Mouse (Mus musculus) limb, embryonic 11.5 days (tissue): ENCODE results near the gene D630003M21Rik. TPM values are rescaled to one million over a fixed set of nuclear protein-coding genes. Genes with fewer than 3 reads are reported as not detected.

Experiments used
- ATAC-seq: fragments of 200-750 bp; cut with Nextera tagmentation; 2 replicates; pipeline ENCODE4 v1.8.0; 2017; ENCODE audit warnings: low read depth; ENCODE audit not compliant: insufficient number of reproducible peaks, low FRiP score, low TSS enrichment
- DNase-seq: peaks from one replicate; pipeline ENCODE4 v3.0.0-alpha.2; 2015; ENCODE audit warnings: low spot score
- H3K27ac ChIP-seq: fragments of 300-500 bp; sonication (generic); replicated peaks from 2 replicates; pipeline ENCODE4 v1.5.1; 2014; ENCODE audit warnings: low read depth, mild to moderate bottlenecking, low read length
- H3K27me3 ChIP-seq: fragments of 300-500 bp; sonication (generic); 2 replicates; pipeline ENCODE4 v1.6.1; 2014; ENCODE audit warnings: mild to moderate bottlenecking, low read length, mixed read lengths; ENCODE audit not compliant: control insufficient read depth, insufficient read depth
- H3K36me3 ChIP-seq: fragments of 300-500 bp; sonication (generic); 2 replicates; pipeline ENCODE4 v1.6.1; 2014; ENCODE audit warnings: mild to moderate bottlenecking, low read length, moderate library complexity, mixed read lengths; ENCODE audit not compliant: control insufficient read depth, insufficient read depth
- H3K4me1 ChIP-seq: fragments of 300-500 bp; sonication (generic); 2 replicates; pipeline ENCODE4 v1.6.1; 2014; ENCODE audit warnings: low read length, mixed read lengths; ENCODE audit not compliant: control insufficient read depth, insufficient read depth
- H3K4me2 ChIP-seq: fragments of 300-500 bp; sonication (generic); 2 replicates; pipeline ENCODE4 v1.6.1; 2014; ENCODE audit warnings: low read depth, mild to moderate bottlenecking, moderate library complexity; ENCODE audit not compliant: severe bottlenecking
- H3K4me3 ChIP-seq: fragments of 300-500 bp; sonication (generic); 2 replicates; pipeline ENCODE4 v1.5.1; 2014; ENCODE audit warnings: low read depth, low read length
- H3K9ac ChIP-seq: fragments of 300-500 bp; sonication (generic); 2 replicates; pipeline ENCODE4 v1.6.1; 2014; ENCODE audit warnings: mild to moderate bottlenecking, low read length
- H3K9me3 ChIP-seq: fragments of 300-500 bp; sonication (generic); 2 replicates; pipeline ENCODE4 v1.6.1; 2016; ENCODE audit warnings: low read length; ENCODE audit not compliant: control insufficient read depth
- WGBS: fragments of 180-500 bp; shearing (Covaris S2); extraction: QIAGEN DNeasy Blood & Tissue Kit; methylation state at CpG from one replicate; pipeline ENCODE4 v1.1.7; 2014; 5-methylcytosine and 5-hydroxymethylcytosine counted together
- polyA plus RNA-seq: library from polyadenylated mRNA; unstranded; fragments of >200 nt; fragmentation: Nextera tagmentation; extraction: Ambion mirVana; gene quantifications from 2 replicates; pipeline ENCODE4 v1.2.1, GENCODE M21; 2014

The D630003M21Rik gene
- polyA plus RNA-seq, 1 experiment from 2014 or later, result 3.2 TPM

GRCm38 (mm10) chr2:158145528-158146065, 83.4 kb downstream of the D630003M21Rik start:
- Histone ChIP-seq H3K27ac (no peak overlapping the region), H3K36me3 (no peaks in the 10 kb centered on the region), H3K4me2 (no peak overlapping the region; the same call in 1 of the 2 replicates), H3K4me3 (no peak overlapping the region), H3K9me3 (no peaks in the 10 kb centered on the region), H3K4me1 (no peaks in the 10 kb centered on the region), H3K9ac (no peak overlapping the region), H3K27me3 (peaks cover 5% of the 10 kb centered on the region)
- DNase-seq (peak; percentile 25), ATAC-seq (no peak)
- 75% methylated on average over 5 of the region's 5 CpGs for WGBS

GRCm38 (mm10) chr2:158144750-158145527, 84.1 kb downstream of the D630003M21Rik start:
- H3K4me2 ChIP-seq, result no peak overlapping the region
- H3K4me1 ChIP-seq, result no peaks in the 10 kb centered on the region
- DNase-seq, result no peak
- ATAC-seq, result no peak
- H3K27ac ChIP-seq, result no peak overlapping the region
- 82% methylated on average over 6 of the region's 6 CpGs for WGBS
- H3K27me3 ChIP-seq, result peaks cover 5% of the 10 kb centered on the region
- no peak overlapping the region for H3K4me3 ChIP-seq
- no peaks in the 10 kb centered on the region for H3K36me3 ChIP-seq
- no peak overlapping the region for H3K9ac ChIP-seq
- H3K9me3 ChIP-seq, result no peaks in the 10 kb centered on the region

GRCm38 (mm10) chr2:158144263-158144662, 84.8 kb downstream of the D630003M21Rik start:
- no peak overlapping the region for H3K9ac ChIP-seq
- no peaks in the 10 kb centered on the region for H3K4me1 ChIP-seq
- DNase-seq (no peak), ATAC-seq (no peak)
- WGBS, result 62% methylated on average over 8 of the region's 8 CpGs
- no peak overlapping the region for H3K4me3 ChIP-seq
- no peaks in the 10 kb centered on the region for H3K36me3 ChIP-seq
- peaks cover 5% of the 10 kb centered on the region for H3K27me3 ChIP-seq
- H3K9me3 ChIP-seq, result no peaks in the 10 kb centered on the region
- no peak overlapping the region for H3K27ac ChIP-seq
- no peak overlapping the region for H3K4me2 ChIP-seq

GRCm38 (mm10) chr2:158143816-158144215, 85.2 kb downstream of the D630003M21Rik start:
- no peak overlapping the region for H3K27ac ChIP-seq
- no peak overlapping the region for H3K4me3 ChIP-seq
- no peaks in the 10 kb centered on the region for H3K4me1 ChIP-seq
- no peaks in the 10 kb centered on the region for H3K9me3 ChIP-seq
- H3K27me3 ChIP-seq, result peaks cover 5% of the 10 kb centered on the region
- no peak for DNase-seq
- whole genome bisulfite sequencing, result 53% methylated on average over 3 of the region's 3 CpGs
- H3K4me2 ChIP-seq, result no peak overlapping the region
- no peak for ATAC-seq
- H3K9ac ChIP-seq, result no peak overlapping the region
- no peaks in the 10 kb centered on the region for H3K36me3 ChIP-seq

GRCm38 (mm10) chr2:158142981-158143380, 86.0 kb downstream of the D630003M21Rik start:
- no peaks in the 10 kb centered on the region for H3K4me1 ChIP-seq
- no peak overlapping the region for H3K27ac ChIP-seq
- no peak overlapping the region for H3K9ac ChIP-seq
- H3K9me3 ChIP-seq, result no peaks in the 10 kb centered on the region
- H3K36me3 ChIP-seq, result no peaks in the 10 kb centered on the region
- WGBS, result 76% methylated on average over 18 of the region's 18 CpGs
- DNase-seq, result no peak
- peak overlapping the region; percentile 7; the same call in 1 of the 2 replicates for H3K4me2 ChIP-seq
- no peak overlapping the region for H3K4me3 ChIP-seq
- no peak for ATAC-seq
- peaks cover 5% of the 10 kb centered on the region for H3K27me3 ChIP-seq

GRCm38 (mm10) chr2:158141690-158142440, 87.2 kb downstream of the D630003M21Rik start:
- Histone ChIP-seq H3K9me3 (no peaks in the 10 kb centered on the region), H3K4me1 (no peaks in the 10 kb centered on the region), H3K9ac (no peak overlapping the region), H3K4me2 (no peak overlapping the region), H3K27me3 (peaks cover 5% of the 10 kb centered on the region), H3K27ac (no peak overlapping the region), H3K4me3 (no peak overlapping the region), H3K36me3 (no peaks in the 10 kb centered on the region)
- 85% methylated on average over 7 of the region's 7 CpGs for WGBS
- ATAC-seq (no peak), DNase-seq (no peak)

- ATAC-seq, result no peak
- no peak overlapping the region for H3K27ac ChIP-seq
Measured at GRCm38 (mm10) chr2:158141271-158141670, 87.8 kb downstream of the D630003M21Rik start.

GRCm38 (mm10) chr2:158140664-158141063, 88.4 kb downstream of the D630003M21Rik start:
- H3K4me3 ChIP-seq, result no peak overlapping the region
- DNase-seq, result no peak
- H3K27ac ChIP-seq, result no peak overlapping the region
- no peaks in the 10 kb centered on the region for H3K36me3 ChIP-seq
- H3K9ac ChIP-seq, result no peak overlapping the region
- no peaks in the 10 kb centered on the region for H3K9me3 ChIP-seq
- peaks cover 2% of the 10 kb centered on the region; the same call in 1 of the 2 replicates for H3K27me3 ChIP-seq
- no peaks in the 10 kb centered on the region for H3K4me1 ChIP-seq
- ATAC-seq, result no peak
- WGBS, result 86% methylated on average over 5 of the region's 5 CpGs
- H3K4me2 ChIP-seq, result no peak overlapping the region

More at GRCm38 (mm10) chr2:158141271-158141670, 87.8 kb downstream of the D630003M21Rik start:
- Histone ChIP-seq H3K9me3 (no peaks in the 10 kb centered on the region), H3K36me3 (no peaks in the 10 kb centered on the region), H3K4me2 (no peak overlapping the region), H3K27me3 (peaks cover 4% of the 10 kb centered on the region), H3K4me1 (no peaks in the 10 kb centered on the region), H3K9ac (no peak overlapping the region), H3K4me3 (no peak overlapping the region)
- WGBS, result 78% methylated on average over 7 of the region's 7 CpGs
- DNase-seq, result no peak
